Mouse (Mus musculus): ENCODE measurements around the gene Noct. TPM values are rescaled to one million over a fixed set of nuclear protein-coding genes. Genes with fewer than 3 reads are reported as not detected.

The Noct gene
- polyA plus RNA-seq, 1 experiment from 2014 or later, result 8.3 TPM

DNA sequence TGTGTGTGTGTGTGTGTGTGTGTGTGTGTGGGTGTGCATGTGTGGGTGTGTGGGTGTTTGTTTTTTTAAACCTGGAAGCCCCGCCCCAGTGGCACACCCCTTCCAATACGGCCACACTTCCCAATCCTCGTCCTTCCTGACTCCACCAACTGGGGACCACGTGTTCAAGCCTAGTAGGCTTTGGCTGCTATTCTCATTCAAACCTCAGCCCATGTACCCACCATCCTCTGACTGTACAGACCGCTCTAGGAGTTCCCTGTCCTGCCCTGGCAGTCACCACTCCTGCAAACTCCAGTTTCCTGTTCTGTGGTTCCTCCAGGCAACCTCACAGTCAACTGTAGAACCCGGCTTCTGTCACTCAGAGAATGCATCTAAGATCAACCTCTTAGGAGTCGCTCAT, 14.3 kb downstream of the Noct start:
- 87% methylated on average over 7 of the region's 7 CpGs for WGBS
- no peak overlapping the region for H3K4me2 ChIP-seq (replicated peaks; ENCODE audit: low read depth, low read length)
- no peak for ATAC-seq (ENCODE audit: insufficient number of reproducible peaks, insufficient read depth, low FRiP score, low read depth)

DNA sequence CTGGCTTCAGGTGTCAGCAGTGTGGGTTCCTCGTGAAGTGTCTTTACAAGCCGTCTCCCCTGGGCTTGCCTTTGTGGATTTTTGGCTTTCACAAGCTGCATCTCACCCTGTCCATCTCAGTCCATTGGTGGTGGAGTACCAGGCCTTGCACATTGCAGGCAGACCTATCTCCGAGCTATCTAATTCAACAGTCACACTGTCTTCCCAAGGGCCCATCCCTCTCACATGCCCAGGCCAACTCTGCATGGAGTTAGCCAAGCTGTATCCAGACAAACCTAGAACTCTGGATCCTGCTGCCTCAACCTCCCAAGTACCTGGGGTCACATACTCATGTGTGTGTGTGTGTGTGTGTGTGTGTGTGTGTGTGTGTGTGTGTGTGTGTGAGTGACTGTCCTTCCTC, 15.3 kb downstream of the Noct start:
- Histone ChIP-seq H3K36me3 (ENCODE audit: control insufficient read depth, insufficient read depth, low read length) (no peaks in the 10 kb centered on the region), H3K9me3 (ENCODE audit: control insufficient read depth, low read depth, low read length) (no peaks in the 10 kb centered on the region), H3K4me1 (ENCODE audit: control insufficient read depth, insufficient read depth, low read length) (no peaks in the 10 kb centered on the region), H3K27ac (ENCODE audit: low read length) (no peak overlapping the region), H3K4me3 (ENCODE audit: low read depth, low read length) (no peak overlapping the region), H3K4me2 (replicated peaks; ENCODE audit: low read depth, low read length) (no peak overlapping the region), H3K9ac (replicated peaks; ENCODE audit: low read depth, low read length) (no peak overlapping the region), H3K27me3 (ENCODE audit: control insufficient read depth, insufficient read depth, low read length) (no peaks in the 10 kb centered on the region)
- 93% methylated on average over 3 of the region's 3 CpGs for WGBS
- no peak for ATAC-seq (ENCODE audit: insufficient number of reproducible peaks, insufficient read depth, low FRiP score, low read depth)

More for the DNA sequence above, 14.3 kb downstream of the Noct start:
- Histone ChIP-seq H3K36me3 (ENCODE audit: control insufficient read depth, insufficient read depth, low read length) (no peaks in the 10 kb centered on the region), H3K4me1 (ENCODE audit: control insufficient read depth, insufficient read depth, low read length) (peaks cover 3% of the 10 kb centered on the region), H3K27me3 (ENCODE audit: control insufficient read depth, insufficient read depth, low read length) (no peaks in the 10 kb centered on the region), H3K9ac (replicated peaks; ENCODE audit: low read depth, low read length) (no peak overlapping the region), H3K4me3 (ENCODE audit: low read depth, low read length) (no peak overlapping the region), H3K9me3 (ENCODE audit: control insufficient read depth, low read depth, low read length) (no peaks in the 10 kb centered on the region), H3K27ac (ENCODE audit: low read length) (no peak overlapping the region)

- peak; percentile 82 for ATAC-seq (ENCODE audit: insufficient number of reproducible peaks, insufficient read depth, low FRiP score, low read depth)
- H3K4me2 ChIP-seq (replicated peaks; ENCODE audit: low read depth, low read length), result no peak overlapping the region
- no peaks in the 10 kb centered on the region for H3K9me3 ChIP-seq (ENCODE audit: control insufficient read depth, low read depth, low read length)
- no peak overlapping the region for H3K9ac ChIP-seq (replicated peaks; ENCODE audit: low read depth, low read length)
- WGBS, result 65% methylated on average over 16 of the region's 16 CpGs
- H3K27me3 ChIP-seq (ENCODE audit: control insufficient read depth, insufficient read depth, low read length), result no peaks in the 10 kb centered on the region
- peaks cover 15% of the 10 kb centered on the region for H3K36me3 ChIP-seq (ENCODE audit: control insufficient read depth, insufficient read depth, low read length)
- H3K4me1 ChIP-seq (ENCODE audit: control insufficient read depth, insufficient read depth, low read length), result no peaks in the 10 kb centered on the region
- H3K4me3 ChIP-seq (ENCODE audit: low read depth, low read length), result no peak overlapping the region
- no peak overlapping the region for H3K27ac ChIP-seq (ENCODE audit: low read length)
Measured at GRCm38 (mm10) chr3:51247704-51248103, 23.5 kb downstream of the Noct start.

DNA sequence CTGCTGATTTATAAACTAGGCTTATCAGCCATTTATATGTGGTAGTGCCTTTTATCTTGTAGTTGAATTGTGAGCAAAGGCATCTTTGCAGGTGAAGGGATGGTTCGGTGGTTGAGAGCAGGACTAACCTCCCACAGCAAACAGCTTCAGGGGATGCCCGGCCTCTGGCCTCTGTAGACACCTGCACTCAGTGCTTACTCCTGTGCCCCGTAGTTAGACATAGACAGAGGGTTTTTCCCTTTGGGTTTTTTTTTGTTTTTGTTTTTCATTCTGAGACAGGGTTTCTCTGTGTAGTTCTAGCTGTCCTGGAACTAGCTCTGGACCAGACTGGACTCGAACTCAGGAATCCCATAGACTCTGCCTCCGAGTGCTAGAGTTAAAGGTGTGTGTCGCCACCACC, 24.4 kb downstream of the Noct start:
- Histone ChIP-seq H3K36me3 (ENCODE audit: control insufficient read depth, insufficient read depth, low read length) (peaks cover 24% of the 10 kb centered on the region), H3K9ac (replicated peaks; ENCODE audit: low read depth, low read length) (no peak overlapping the region), H3K9me3 (ENCODE audit: control insufficient read depth, low read depth, low read length) (no peaks in the 10 kb centered on the region), H3K27me3 (ENCODE audit: control insufficient read depth, insufficient read depth, low read length) (no peaks in the 10 kb centered on the region), H3K4me2 (replicated peaks; ENCODE audit: low read depth, low read length) (no peak overlapping the region), H3K4me3 (ENCODE audit: low read depth, low read length) (no peak overlapping the region), H3K27ac (ENCODE audit: low read length) (no peak overlapping the region), H3K4me1 (ENCODE audit: control insufficient read depth, insufficient read depth, low read length) (no peaks in the 10 kb centered on the region)
- ATAC-seq (ENCODE audit: insufficient number of reproducible peaks, insufficient read depth, low FRiP score, low read depth), result no peak
- 95% methylated on average over 6 of the region's 6 CpGs for WGBS

DNA sequence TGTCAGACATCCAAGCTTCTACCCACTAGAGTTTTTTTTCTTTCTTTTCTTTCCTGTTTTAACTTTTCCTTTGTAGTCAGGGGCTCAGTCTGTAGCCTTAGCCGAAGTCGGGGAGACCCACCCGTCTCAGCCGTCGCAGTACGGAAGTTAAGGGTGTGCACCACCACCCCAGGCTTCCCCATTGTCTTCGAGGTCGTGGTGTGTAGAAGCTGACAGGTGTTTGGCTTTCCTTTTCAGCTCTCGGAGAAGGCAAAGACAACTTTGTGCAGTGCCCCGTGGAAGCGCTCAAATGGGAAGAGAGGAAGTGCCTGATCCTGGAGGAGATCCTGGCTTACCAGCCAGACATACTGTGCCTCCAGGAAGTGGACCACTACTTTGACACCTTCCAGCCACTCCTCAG, 25.2 kb downstream of the Noct start:
- Histone ChIP-seq H3K9ac (replicated peaks; ENCODE audit: low read depth, low read length) (no peak overlapping the region), H3K4me2 (replicated peaks; ENCODE audit: low read depth, low read length) (no peak overlapping the region), H3K36me3 (ENCODE audit: control insufficient read depth, insufficient read depth, low read length) (peaks cover 26% of the 10 kb centered on the region), H3K4me3 (ENCODE audit: low read depth, low read length) (no peak overlapping the region), H3K27me3 (ENCODE audit: control insufficient read depth, insufficient read depth, low read length) (no peaks in the 10 kb centered on the region), H3K4me1 (ENCODE audit: control insufficient read depth, insufficient read depth, low read length) (no peaks in the 10 kb centered on the region), H3K9me3 (ENCODE audit: control insufficient read depth, low read depth, low read length) (no peaks in the 10 kb centered on the region), H3K27ac (ENCODE audit: low read length) (no peak overlapping the region)
- 86% methylated on average over 11 of the region's 11 CpGs for WGBS
- no peak for ATAC-seq (ENCODE audit: insufficient number of reproducible peaks, insufficient read depth, low FRiP score, low read depth)

- H3K27me3 ChIP-seq (ENCODE audit: control insufficient read depth, insufficient read depth, low read length), result no peaks in the 10 kb centered on the region
- H3K27ac ChIP-seq (ENCODE audit: low read length), result no peak overlapping the region
- no peaks in the 10 kb centered on the region for H3K4me1 ChIP-seq (ENCODE audit: control insufficient read depth, insufficient read depth, low read length)
- no peak overlapping the region for H3K4me2 ChIP-seq (replicated peaks; ENCODE audit: low read depth, low read length)
- H3K36me3 ChIP-seq (ENCODE audit: control insufficient read depth, insufficient read depth, low read length), result peaks cover 29% of the 10 kb centered on the region
- 93% methylated on average over 13 of the region's 13 CpGs for WGBS
- no peak for ATAC-seq (ENCODE audit: insufficient number of reproducible peaks, insufficient read depth, low FRiP score, low read depth)
- H3K9ac ChIP-seq (replicated peaks; ENCODE audit: low read depth, low read length), result no peak overlapping the region
- no peaks in the 10 kb centered on the region for H3K9me3 ChIP-seq (ENCODE audit: control insufficient read depth, low read depth, low read length)
- no peak overlapping the region for H3K4me3 ChIP-seq (ENCODE audit: low read depth, low read length)
Measured at GRCm38 (mm10) chr3:51249866-51250265, 25.6 kb downstream of the Noct start.

GRCm38 (mm10) chr3:51251057-51251456, 26.8 kb downstream of the Noct start:
- H3K9ac ChIP-seq (replicated peaks; ENCODE audit: low read depth, low read length), result no peak overlapping the region
- no peaks in the 10 kb centered on the region for H3K9me3 ChIP-seq (ENCODE audit: control insufficient read depth, low read depth, low read length)
- H3K27me3 ChIP-seq (ENCODE audit: control insufficient read depth, insufficient read depth, low read length), result no peaks in the 10 kb centered on the region
- H3K27ac ChIP-seq (ENCODE audit: low read length), result no peak overlapping the region
- H3K4me3 ChIP-seq (ENCODE audit: low read depth, low read length), result no peak overlapping the region
- peaks cover 36% of the 10 kb centered on the region for H3K36me3 ChIP-seq (ENCODE audit: control insufficient read depth, insufficient read depth, low read length)
- no peak for ATAC-seq (ENCODE audit: insufficient number of reproducible peaks, insufficient read depth, low FRiP score, low read depth)
- no peak overlapping the region for H3K4me2 ChIP-seq (replicated peaks; ENCODE audit: low read depth, low read length)
- no peaks in the 10 kb centered on the region for H3K4me1 ChIP-seq (ENCODE audit: control insufficient read depth, insufficient read depth, low read length)
- WGBS, result 76% methylated on average over 5 of the region's 5 CpGs

GRCm38 (mm10) chr3:51252223-51252622, 28.0 kb downstream of the Noct start:
- 90% methylated on average over 1 of the region's 1 CpGs for WGBS
- Histone ChIP-seq H3K4me1 (ENCODE audit: control insufficient read depth, insufficient read depth, low read length) (no peaks in the 10 kb centered on the region), H3K9ac (replicated peaks; ENCODE audit: low read depth, low read length) (no peak overlapping the region), H3K27ac (ENCODE audit: low read length) (no peak overlapping the region), H3K27me3 (ENCODE audit: control insufficient read depth, insufficient read depth, low read length) (no peaks in the 10 kb centered on the region), H3K4me3 (ENCODE audit: low read depth, low read length) (no peak overlapping the region), H3K4me2 (replicated peaks; ENCODE audit: low read depth, low read length) (no peak overlapping the region), H3K36me3 (ENCODE audit: control insufficient read depth, insufficient read depth, low read length) (peaks cover 48% of the 10 kb centered on the region), H3K9me3 (ENCODE audit: control insufficient read depth, low read depth, low read length) (no peaks in the 10 kb centered on the region)
- ATAC-seq (ENCODE audit: insufficient number of reproducible peaks, insufficient read depth, low FRiP score, low read depth), result no peak

- Histone ChIP-seq H3K4me2 (replicated peaks; ENCODE audit: low read depth, low read length) (no peak overlapping the region), H3K27me3 (ENCODE audit: control insufficient read depth, insufficient read depth, low read length) (no peaks in the 10 kb centered on the region), H3K4me1 (ENCODE audit: control insufficient read depth, insufficient read depth, low read length) (no peaks in the 10 kb centered on the region), H3K27ac (ENCODE audit: low read length) (no peak overlapping the region), H3K9ac (replicated peaks; ENCODE audit: low read depth, low read length) (no peak overlapping the region), H3K36me3 (ENCODE audit: control insufficient read depth, insufficient read depth, low read length) (peaks cover 54% of the 10 kb centered on the region), H3K4me3 (ENCODE audit: low read depth, low read length) (no peak overlapping the region), H3K9me3 (ENCODE audit: control insufficient read depth, low read depth, low read length) (no peaks in the 10 kb centered on the region)
- ATAC-seq (ENCODE audit: insufficient number of reproducible peaks, insufficient read depth, low FRiP score, low read depth), result no peak
- WGBS, result 88% methylated on average over 12 of the region's 12 CpGs
Measured at GRCm38 (mm10) chr3:51252689-51253402, 28.6 kb downstream of the Noct start.
